Mouse (Mus musculus) frontal cortex, postnatal 36 days (tissue): Measurements from ENCODE around the gene B3gat2.
A peak's percentile ranks its signal among the peaks of the same experiment; 100 is the strongest.

Experiments
- DNase-seq, 2 experiments: peaks; one replicate each; pipeline ENCODE4 v3.0.0; 2022; ENCODE audit warnings: low spot score in 2 of 2

B3gat2 gene

DNA sequence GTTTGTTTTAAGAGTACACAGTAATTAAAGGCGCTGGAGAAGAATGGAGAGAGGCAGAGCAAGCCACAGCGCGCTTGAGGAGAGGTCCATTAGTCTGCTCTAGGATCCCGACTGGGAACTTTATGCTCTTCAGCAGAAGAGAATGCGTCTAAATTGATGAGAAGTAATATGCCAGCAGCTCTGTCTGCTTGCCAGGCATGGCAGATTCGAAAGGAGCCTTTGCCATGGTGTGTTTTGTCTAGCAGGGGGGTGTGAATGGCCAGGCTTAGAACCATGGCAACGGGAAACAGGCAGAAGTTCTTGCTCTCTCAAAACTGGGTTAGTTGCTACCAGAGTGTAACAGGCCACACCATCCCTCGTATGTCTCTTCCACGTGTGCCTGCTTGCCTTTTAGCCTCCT is 73.3 kb downstream of the B3gat2 start:
- no peak for DNase-seq

DNA sequence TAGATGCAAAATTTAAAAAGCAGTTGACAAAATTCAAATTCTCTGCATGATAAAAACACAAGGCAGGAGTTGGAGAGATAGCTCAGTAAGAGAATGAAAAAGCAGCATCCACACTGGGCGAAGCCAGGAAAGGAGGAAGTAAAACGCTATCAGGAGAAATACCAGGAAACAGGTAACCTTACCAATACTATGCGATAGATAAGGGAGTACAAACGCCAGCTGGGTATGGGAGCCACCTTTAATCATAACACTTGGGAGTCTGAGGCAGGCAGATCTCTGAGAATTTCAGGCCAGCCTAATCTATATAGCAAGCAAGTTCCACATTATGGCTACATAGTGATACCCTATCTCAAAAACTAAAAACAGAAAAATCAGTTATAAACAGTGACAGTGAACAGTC is 75.1 kb downstream of the B3gat2 start:
- DNase-seq: no peak

DNA sequence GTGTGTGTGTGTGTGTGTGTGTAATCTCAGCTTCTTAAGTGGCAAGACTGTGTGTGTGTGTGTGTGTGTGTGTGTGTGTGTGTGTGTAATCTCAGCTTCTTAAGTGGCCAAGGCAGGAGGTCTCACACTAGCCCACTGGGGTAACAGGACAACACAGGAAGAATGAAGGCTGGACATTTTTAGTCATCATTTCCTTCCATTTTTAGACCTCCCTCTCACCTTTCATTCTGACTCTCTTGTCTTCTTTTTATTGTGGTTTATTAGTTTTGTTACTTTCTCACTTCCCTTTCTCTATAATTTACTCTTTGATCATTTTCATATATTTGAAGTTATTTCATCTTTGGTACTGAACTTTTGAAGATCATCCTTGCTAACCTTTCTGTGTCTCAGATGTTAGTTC is 79.4 kb downstream of the B3gat2 start:
- no peak for DNase-seq

DNA sequence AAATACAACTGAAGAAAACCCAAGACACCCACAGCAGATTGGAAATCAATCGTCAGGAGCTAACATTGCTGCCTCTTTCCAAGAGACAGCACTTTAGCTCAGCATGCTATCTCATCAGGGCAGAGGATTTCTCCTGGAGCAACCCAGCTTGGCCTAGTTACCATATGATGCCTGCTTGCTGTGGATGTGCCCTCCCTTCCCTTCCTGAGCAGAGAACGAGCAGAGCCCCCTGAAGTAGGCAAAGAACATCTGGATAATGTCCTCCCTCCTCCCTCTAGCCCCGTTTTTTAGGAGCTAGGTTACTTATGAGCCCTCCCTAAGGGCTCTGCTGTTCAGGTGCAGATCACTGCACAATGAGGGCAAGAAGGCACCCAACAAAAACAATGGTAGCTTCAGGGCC is 81.1 kb downstream of the B3gat2 start:
- DNase-seq: no peak

DNA sequence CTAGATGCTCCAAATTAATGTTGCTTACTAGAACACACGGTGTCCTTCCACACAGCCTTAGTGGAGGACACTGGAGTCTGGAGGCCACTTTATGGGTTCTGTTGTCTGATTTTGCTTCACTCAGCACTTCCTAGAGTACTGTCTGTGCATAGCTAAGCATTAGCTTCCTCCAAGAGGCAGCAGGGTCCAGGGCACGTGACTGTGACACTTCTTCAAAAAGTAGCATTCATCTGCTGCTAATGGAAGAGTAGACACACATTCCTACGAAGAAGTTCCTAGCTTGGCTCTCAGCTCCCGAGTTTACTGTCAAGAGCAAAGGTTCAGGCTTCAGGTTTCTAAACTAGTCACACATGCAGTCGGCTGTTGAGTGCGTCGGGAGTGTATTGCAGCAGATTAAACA is 82.2 kb downstream of the B3gat2 start:
- DNase-seq: peak in 1 of 2 experiments; percentile 33

DNA sequence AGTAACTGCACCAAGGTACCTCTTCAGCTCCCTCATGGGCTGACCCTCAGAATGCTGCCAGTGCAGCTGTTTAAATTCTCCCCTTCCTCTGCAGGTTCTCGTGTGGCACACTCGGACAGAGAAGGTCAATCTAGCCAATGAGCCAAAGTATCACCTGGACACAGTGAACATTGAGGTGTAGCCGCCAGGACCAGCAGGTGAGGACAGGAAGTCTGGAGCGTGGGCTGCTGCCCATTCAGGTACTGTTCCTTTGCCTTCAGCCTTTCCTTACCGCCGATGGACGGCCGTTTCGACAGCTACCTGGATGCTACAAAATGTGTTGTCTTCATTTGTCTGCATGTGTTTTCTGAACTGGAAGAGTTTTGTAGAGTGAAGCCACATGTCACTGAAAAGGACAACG is 83.5 kb downstream of the B3gat2 start:
- no peak for DNase-seq

DNA sequence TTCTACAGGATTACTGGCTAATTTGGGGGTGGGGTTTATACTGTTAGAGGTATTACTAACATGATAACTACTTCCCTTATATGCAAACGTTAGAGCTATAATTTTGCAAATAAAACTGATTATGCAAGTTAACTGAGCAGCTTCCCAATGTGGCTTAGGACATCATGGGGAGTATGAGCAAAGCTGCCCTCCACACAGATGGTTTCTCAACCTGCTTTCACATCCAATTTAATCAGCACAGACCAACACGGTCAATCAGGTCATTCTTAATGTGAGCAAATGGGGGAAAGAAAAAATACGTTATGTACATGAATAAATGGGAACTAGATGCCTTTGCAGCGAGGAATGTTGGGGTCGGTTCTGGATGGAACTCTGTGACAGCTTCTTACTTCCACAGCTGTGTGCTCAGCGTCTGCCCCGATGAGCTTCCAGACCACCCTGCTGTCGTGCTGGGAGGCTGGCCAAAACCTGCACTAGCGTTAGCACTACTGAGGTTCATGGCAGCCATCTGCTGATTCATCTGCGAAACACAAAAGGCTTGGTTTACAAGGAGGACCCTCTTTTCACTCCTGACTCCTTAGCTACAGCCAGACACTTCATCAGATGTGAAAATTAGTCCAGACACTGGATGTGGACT is 84.6 kb downstream of the B3gat2 start:
- no peak for DNase-seq

DNA sequence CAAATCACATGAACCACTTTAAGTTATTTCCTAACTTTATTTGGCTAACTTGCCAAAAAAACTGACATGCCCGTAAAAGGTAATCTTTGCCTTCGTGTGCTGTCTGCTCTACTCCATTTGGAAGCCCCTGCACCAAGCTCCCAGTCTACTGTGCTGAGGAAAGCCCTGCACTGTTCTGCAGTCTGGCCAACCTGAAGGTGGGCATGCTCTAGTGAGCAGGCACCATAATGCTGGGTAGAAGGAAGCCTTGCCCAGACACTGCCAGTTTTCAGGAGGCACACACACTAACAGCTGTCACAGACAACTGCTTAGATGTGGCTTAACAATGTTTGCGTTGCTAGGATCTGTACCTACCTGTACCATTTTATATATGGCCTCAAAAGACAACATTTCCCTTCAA is 94.1 kb downstream of the B3gat2 start:
- no peak for DNase-seq

DNA sequence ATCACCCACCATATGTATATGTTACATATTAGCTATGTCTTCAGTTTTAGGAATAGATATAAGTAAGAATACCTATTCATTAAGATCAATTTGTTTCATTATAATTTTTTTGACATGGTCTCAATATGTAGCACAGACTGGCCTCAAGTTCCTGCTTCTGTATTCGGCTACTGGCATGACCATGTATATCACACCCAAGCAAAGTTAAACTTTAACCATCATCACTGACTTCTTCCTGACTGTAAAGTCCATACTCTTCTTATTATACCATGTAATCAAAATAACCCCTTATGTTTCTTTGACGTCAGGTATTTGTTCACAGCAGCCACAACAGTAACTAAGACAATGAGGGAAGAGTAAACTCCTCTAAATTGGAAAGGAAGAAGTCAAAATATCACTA is 99.4 kb downstream of the B3gat2 start:
- DNase-seq: no peak

DNA sequence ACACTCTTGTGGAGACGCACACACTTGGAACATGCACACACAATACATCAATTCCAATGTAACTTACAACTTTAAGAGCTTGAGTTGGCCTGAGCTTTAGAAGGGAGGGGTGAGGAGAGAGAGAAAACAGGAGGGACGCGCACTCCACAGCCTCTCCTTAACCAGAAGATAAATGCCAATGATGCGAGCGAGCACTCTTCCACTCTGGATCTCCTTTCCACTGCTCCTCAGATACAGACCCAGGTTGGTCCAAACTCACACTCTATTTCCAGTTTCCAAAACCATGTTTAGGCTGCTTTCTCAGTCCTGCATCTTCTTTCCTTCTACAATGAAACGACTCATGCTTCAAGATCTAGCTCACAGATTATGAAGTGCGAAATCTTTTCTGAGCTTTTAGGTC is 104.0 kb downstream of the B3gat2 start:
- DNase-seq: no peak

DNA sequence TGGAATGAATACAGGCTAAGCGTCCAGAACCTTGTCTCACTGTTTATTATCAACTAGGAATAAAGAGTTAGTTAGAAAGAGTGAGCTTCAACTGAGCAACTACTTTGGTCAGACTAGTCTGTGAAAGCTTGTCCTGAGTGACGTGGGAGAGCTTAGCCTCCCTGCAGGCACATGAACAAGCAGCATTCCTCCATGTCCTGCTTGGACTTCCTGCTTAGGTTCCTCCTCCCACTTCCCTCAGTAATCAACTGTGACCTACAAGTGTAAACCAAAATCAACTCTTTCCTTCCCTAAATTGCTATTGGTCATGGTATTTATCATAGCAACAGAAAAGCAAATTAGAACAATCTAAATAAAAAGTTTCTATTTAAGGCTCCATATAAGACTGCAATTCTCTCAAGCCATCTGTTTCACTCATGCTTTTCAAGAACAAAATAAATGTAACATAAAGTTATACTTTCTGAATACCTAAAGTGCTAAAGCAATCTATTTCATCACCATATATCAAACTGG is 105.9 kb downstream of the B3gat2 start:
- DNase-seq: no peak

DNA sequence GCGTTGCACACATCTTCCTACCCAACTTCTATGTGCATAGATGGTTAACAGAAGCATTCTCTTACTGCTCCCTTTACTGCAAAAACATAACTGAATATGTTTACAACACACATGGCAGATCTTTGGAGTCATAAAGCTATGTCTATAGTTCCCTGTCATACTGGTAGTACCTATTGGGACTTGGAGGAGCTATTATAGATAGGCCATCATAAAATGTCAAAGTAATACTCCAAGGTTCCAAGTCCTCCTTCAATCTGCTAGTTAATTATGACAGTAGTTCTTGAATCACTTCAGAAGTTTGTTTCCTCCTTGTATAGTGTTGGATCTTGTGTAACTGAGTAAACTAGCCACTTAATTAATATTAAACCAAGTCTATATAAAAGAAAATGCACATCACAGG is 110.6 kb downstream of the B3gat2 start:
- DNase-seq: no peak

DNA sequence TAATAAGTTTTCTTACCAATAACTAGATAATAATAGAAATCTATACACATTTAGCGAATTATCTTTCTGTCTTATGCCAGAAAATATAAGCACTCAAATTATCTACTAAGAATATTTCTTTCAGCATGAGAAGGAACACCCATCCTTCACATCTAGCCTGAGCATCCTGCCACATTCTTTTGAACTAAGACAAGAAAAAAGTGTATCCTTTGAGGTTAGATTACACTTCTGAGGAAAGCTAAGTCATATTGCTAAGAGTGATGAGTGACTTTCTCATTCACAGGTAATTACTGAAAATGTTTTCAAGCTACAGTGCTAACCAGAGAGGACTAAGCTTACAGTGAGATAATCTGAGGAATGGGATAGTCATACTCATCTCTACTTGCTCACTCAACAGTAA is 121.1 kb downstream of the B3gat2 start:
- DNase-seq: no peak

DNA sequence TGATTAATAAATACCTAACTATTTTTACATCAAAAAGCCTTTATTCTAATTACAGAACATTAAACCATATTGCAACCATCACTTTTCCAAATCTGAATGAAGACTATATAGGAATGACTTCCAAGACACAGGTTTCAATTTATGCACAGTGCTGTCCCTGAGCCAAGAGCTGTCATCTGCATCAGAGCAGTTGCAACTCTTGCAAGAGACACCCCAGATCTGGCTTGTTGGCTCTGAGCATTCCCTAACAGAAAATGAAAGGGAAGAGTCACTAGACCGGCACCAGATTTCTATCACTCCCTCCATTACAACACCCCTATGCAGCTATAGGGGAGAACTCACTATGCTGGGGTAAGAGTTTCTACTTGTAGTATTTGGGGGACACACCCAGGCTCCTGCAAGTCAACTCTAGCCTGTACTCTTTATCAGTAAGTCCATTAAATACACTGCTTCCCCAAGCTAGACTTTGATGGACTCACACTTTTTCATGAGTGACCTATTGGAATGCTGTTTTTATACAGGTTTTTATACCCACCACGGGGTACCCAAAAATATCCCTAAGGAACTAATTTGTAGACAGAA is 122.6 kb downstream of the B3gat2 start:
- DNase-seq: no peak

DNA sequence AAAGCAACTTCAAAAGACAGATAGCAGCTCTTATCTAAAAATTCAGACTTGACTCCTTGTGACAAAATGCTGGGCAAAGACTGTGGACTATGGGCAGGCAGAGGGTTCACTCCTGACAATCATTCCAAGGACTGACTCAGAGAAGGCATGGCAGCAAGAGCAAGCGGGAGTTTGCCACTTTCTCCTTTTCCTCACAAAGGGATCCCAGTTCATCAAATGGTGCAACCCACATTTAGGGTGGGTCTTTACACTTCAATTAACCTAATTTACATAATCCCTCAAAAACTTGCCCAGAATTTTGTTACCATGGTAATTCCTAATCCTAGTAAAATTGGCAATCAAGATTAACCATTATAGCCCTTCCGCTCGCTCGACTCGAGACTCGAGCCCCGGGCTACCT is 123.4 kb downstream of the B3gat2 start:
- no peak for DNase-seq

DNA sequence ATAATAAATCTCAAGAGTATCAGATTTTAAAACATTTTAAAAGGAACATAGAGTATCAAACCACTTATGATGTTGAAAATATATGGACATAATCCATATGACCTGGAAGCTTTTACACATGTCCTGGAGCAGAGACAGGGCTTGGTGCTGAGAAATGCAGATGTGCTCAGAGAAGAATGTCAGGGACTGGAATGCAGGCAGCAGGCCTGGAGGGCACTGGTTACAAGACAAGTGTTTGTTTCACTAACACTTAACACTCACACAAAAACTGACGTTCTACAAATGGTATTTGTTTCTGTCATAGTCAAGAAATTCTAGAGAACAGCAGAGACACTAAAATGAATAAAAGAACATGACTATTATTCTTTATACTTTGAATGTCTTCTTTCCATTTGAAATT is 130.5 kb downstream of the B3gat2 start:
- no peak for DNase-seq
